Mouse (Mus musculus): ENCODE data around the gene Olfr1293-ps. TPM values are rescaled to one million over a fixed set of nuclear protein-coding genes. Genes with fewer than 3 reads are reported as not detected.

Gene Olfr1293-ps
- not detected for polyA plus RNA-seq (2014; fragmentation: Illumina TruSeq; extraction: RNeasy Lipid Tissue Mini Kit (QIAGEN cat#74804); ENCODE audit: insufficient read depth, low read depth, low replicate concordance)

GRCm38 (mm10) chr2:111524903-111525302, at the start of gene Olfr1293-ps:
Gene Olfr1293-ps (plus strand): TSS chr2:111525203.

GRCm38 (mm10) chr2:111480519-111480918, 44.5 kb upstream of the Olfr1293-ps start, which contains the start of gene Olfr1289:
Gene Olfr1289 (plus strand): TSS chr2:111480819.

GRCm38 (mm10) chr2:111493729-111494128, 31.3 kb upstream of the Olfr1293-ps start, which contains the start of gene Olfr1290:
Gene Olfr1290 (minus strand): TSS chr2:111493829.

GRCm38 (mm10) chr2:111496880-111497279, 28.1 kb upstream of the Olfr1293-ps start, which contains the start of gene Olfr1291-ps1:
Gene Olfr1291-ps1 (plus strand): TSS chr2:111497180.

DNA sequence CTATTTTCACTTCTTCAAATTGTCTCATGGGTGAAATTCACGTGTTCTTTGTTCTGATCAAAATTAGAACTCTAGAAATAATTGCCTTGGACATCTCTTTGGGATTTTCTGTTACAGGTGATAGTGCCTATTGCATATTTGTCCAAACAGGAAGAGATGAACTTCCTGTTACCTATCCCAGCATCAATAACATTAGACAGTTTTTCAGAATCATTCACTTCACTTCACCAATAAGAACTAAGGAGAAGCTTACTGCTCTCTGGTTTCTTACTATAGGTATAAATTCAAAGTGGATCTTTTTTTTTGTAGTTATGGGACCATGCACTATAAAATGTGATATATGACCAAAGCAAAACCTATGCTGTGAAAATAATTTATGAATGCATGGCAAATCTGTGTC, 15.2 kb downstream of the Olfr1293-ps start, which contains the start of gene Olfr1294:
Olfr1294 (minus strand) TSS at position 101 of the 400 bp plus-strand sequence.

DNA sequence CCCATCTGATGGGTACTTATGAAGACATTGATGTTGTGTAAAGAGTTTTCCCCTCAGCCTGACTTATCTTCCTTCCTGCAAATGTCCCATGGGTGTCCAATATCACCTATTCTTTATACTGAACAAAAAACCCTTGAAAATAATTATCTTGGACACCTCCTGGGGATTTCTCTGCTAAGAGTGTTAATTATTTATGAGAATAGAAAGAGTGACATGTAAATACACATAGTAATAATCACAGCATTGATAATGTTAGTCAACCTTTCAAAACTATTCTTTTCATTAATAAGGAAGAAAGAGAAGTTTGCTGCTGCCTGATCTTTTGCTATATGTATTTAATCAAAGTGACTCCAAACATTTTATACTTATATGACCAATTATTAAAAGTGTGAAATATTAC, 44.6 kb downstream of the Olfr1293-ps start, which contains the start of gene Olfr1295:
Olfr1295 (minus strand) TSS at position 101 of the 400 bp plus-strand sequence.

Other genes starting within 250 kb of the Olfr1293-ps start
- gene Olfr1278, start 235.1 kb upstream of the Olfr1293-ps start, polyA plus RNA-seq (2014; fragmentation: Illumina TruSeq; extraction: RNeasy Lipid Tissue Mini Kit (QIAGEN cat#74804); ENCODE audit: insufficient read depth, low read depth, low replicate concordance), result not detected
- not detected for gene Olfr1279, start 224.6 kb upstream of the Olfr1293-ps start, polyA plus RNA-seq (2014; fragmentation: Illumina TruSeq; extraction: RNeasy Lipid Tissue Mini Kit (QIAGEN cat#74804); ENCODE audit: insufficient read depth, low read depth, low replicate concordance)
- not detected for gene Olfr1280, start 211.2 kb upstream of the Olfr1293-ps start, polyA plus RNA-seq (2014; fragmentation: Illumina TruSeq; extraction: RNeasy Lipid Tissue Mini Kit (QIAGEN cat#74804); ENCODE audit: insufficient read depth, low read depth, low replicate concordance)
- gene Olfr1281, start 198.7 kb upstream of the Olfr1293-ps start, polyA plus RNA-seq (2014; fragmentation: Illumina TruSeq; extraction: RNeasy Lipid Tissue Mini Kit (QIAGEN cat#74804); ENCODE audit: insufficient read depth, low read depth, low replicate concordance), result not detected
- not detected for gene Olfr1282, start 189.1 kb upstream of the Olfr1293-ps start, polyA plus RNA-seq (2014; fragmentation: Illumina TruSeq; extraction: RNeasy Lipid Tissue Mini Kit (QIAGEN cat#74804); ENCODE audit: insufficient read depth, low read depth, low replicate concordance)
- gene Olfr1283, start 158.4 kb upstream of the Olfr1293-ps start, polyA plus RNA-seq (2014; fragmentation: Illumina TruSeq; extraction: RNeasy Lipid Tissue Mini Kit (QIAGEN cat#74804); ENCODE audit: insufficient read depth, low read depth, low replicate concordance), result not detected
- gene Olfr1284, start 149.7 kb upstream of the Olfr1293-ps start, polyA plus RNA-seq (2014; fragmentation: Illumina TruSeq; extraction: RNeasy Lipid Tissue Mini Kit (QIAGEN cat#74804); ENCODE audit: insufficient read depth, low read depth, low replicate concordance), result not detected
- gene Olfr1286, start 102.1 kb upstream of the Olfr1293-ps start, polyA plus RNA-seq (2014; fragmentation: Illumina TruSeq; extraction: RNeasy Lipid Tissue Mini Kit (QIAGEN cat#74804); ENCODE audit: insufficient read depth, low read depth, low replicate concordance), result not detected
- gene Olfr1287, start 76.1 kb upstream of the Olfr1293-ps start, polyA plus RNA-seq (2014; fragmentation: Illumina TruSeq; extraction: RNeasy Lipid Tissue Mini Kit (QIAGEN cat#74804); ENCODE audit: insufficient read depth, low read depth, low replicate concordance), result not detected
- gene Olfr1288, start 51.1 kb upstream of the Olfr1293-ps start, polyA plus RNA-seq (2014; fragmentation: Illumina TruSeq; extraction: RNeasy Lipid Tissue Mini Kit (QIAGEN cat#74804); ENCODE audit: insufficient read depth, low read depth, low replicate concordance), result not detected
- gene Olfr1289, start 44.4 kb upstream of the Olfr1293-ps start, polyA plus RNA-seq (2014; fragmentation: Illumina TruSeq; extraction: RNeasy Lipid Tissue Mini Kit (QIAGEN cat#74804); ENCODE audit: insufficient read depth, low read depth, low replicate concordance), result not detected
- gene Olfr1290, start 31.4 kb upstream of the Olfr1293-ps start, polyA plus RNA-seq (2014; fragmentation: Illumina TruSeq; extraction: RNeasy Lipid Tissue Mini Kit (QIAGEN cat#74804); ENCODE audit: insufficient read depth, low read depth, low replicate concordance), result not detected
- not detected for gene Olfr1291-ps1, start 28.0 kb upstream of the Olfr1293-ps start, polyA plus RNA-seq (2014; fragmentation: Illumina TruSeq; extraction: RNeasy Lipid Tissue Mini Kit (QIAGEN cat#74804); ENCODE audit: insufficient read depth, low read depth, low replicate concordance)
- not detected for gene Olfr1294, start 15.1 kb downstream of the Olfr1293-ps start, polyA plus RNA-seq (2014; fragmentation: Illumina TruSeq; extraction: RNeasy Lipid Tissue Mini Kit (QIAGEN cat#74804); ENCODE audit: insufficient read depth, low read depth, low replicate concordance)
- gene Olfr1295, start 44.5 kb downstream of the Olfr1293-ps start, polyA plus RNA-seq (2014; fragmentation: Illumina TruSeq; extraction: RNeasy Lipid Tissue Mini Kit (QIAGEN cat#74804); ENCODE audit: insufficient read depth, low read depth, low replicate concordance), result not detected
- not detected for gene Olfr1297, start 101.3 kb downstream of the Olfr1293-ps start, polyA plus RNA-seq (2014; fragmentation: Illumina TruSeq; extraction: RNeasy Lipid Tissue Mini Kit (QIAGEN cat#74804); ENCODE audit: insufficient read depth, low read depth, low replicate concordance)
- gene Olfr1298, start 124.0 kb downstream of the Olfr1293-ps start, polyA plus RNA-seq (2014; fragmentation: Illumina TruSeq; extraction: RNeasy Lipid Tissue Mini Kit (QIAGEN cat#74804); ENCODE audit: insufficient read depth, low read depth, low replicate concordance), result not detected
- not detected for gene Olfr1299, start 136.2 kb downstream of the Olfr1293-ps start, polyA plus RNA-seq (2014; fragmentation: Illumina TruSeq; extraction: RNeasy Lipid Tissue Mini Kit (QIAGEN cat#74804); ENCODE audit: insufficient read depth, low read depth, low replicate concordance)
- gene Olfr1301, start 225.8 kb downstream of the Olfr1293-ps start, polyA plus RNA-seq (2014; fragmentation: Illumina TruSeq; extraction: RNeasy Lipid Tissue Mini Kit (QIAGEN cat#74804); ENCODE audit: insufficient read depth, low read depth, low replicate concordance), result not detected

Measured in lung, adult 10 weeks (tissue).